Mouse (Mus musculus): ENCODE measurements around the gene Kif3b. TPM values are rescaled to one million over a fixed set of nuclear protein-coding genes. Genes with fewer than 3 reads are reported as not detected.
A peak's percentile ranks its signal among the peaks of the same experiment; 100 is the strongest.

Gene Kif3b
- polyA plus RNA-seq, 1 experiment: 20.3 TPM

DNA sequence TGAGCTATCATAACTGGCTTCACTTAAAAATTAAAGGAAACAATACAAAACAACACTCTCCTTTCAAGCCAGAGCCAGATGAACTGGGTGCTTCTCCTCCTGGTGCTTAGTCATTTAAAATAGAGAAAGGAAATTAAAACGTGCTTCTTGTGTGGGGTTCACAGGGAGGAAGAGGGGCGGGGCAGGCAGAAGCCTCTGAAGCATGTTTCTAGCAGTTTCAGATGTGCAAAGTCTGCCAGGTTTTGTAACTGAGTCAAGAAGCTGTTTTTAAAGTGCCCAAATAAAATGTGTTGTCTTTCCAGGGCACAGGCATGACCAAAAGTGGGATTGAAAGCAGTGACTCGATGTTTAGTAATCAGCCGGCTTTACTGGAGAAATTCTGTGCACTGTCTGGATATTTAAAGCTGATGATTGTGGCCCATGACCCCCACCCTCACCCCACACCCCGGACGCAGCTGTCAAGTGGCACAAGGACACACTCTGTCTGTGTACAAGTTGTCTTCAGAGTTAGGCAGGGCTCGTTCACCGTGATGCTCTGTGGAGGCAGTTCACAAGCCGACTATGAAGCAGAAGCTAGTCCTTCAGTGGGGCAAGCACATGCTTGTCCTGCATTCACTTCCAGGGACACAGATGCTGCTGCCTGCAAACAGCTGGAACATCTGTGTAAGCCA, 34.6 kb downstream of the Kif3b start:
- Histone ChIP-seq H3K27ac (ENCODE audit: insufficient read depth, low read length) (peak overlapping the region; percentile 12; the same call in 1 of the 2 replicates), H3K4me1 (ENCODE audit: control insufficient read depth, insufficient read depth, low read length) (peaks cover 2% of the 10 kb centered on the region; the same call in 1 of the 2 replicates), H3K4me3 (ENCODE audit: insufficient read depth, low read length) (no peak overlapping the region)
- TF ChIP-seq CTCF (IDR thresholded peaks at IDR 0.05; ENCODE audit: borderline replicate concordance, insufficient read depth, low read length): no peak
- TF ChIP-seq POLR2A (IDR thresholded peaks at IDR 0.05; ENCODE audit: low read depth, low read length): no peak

DNA sequence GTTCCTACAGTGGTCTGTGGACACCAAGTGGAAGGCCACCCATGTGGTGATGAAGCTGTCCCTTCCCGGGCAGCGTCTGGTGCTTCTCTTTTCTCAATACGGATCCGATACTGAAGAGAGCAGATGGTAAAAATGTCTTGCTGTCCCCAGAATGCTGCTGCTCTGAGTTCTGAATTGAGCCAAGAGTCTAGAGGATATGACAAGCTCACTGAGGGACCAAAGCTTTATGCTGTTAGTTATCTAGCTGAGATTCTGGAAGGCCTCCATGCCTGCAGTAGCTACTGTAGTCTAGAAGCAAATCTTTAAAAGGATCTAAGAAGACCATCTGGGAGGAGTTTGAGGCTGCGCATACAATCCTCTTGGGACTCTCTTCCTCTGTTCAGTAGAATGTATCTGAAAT, 41.1 kb downstream of the Kif3b start:
- Histone ChIP-seq H3K27ac (ENCODE audit: insufficient read depth, low read length) (no peak overlapping the region), H3K4me3 (ENCODE audit: insufficient read depth, low read length) (no peak overlapping the region), H3K4me1 (ENCODE audit: control insufficient read depth, insufficient read depth, low read length) (no peaks in the 10 kb centered on the region)
- no peak for TF ChIP-seq CTCF (IDR thresholded peaks at IDR 0.05; ENCODE audit: borderline replicate concordance, insufficient read depth, low read length)
- TF ChIP-seq POLR2A (IDR thresholded peaks at IDR 0.05; ENCODE audit: low read depth, low read length): no peak

DNA sequence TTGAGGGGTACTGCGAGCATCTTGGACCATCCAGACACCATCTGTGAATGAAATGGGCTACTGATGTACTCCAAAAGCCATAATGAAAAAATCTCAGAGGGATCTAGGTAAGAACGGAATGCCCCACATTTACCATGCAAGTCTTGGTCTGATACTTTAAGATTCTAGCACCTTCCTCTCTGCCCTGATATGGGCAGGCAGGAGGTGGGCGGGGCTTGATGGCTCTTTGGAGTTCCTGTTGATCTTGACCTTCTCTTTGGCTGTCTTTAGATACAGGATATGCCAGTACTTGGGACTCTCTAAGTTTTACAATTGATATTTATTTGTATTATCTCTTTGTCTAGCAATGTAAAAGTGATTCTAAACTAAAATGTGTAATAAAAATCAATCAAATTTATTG, 41.8 kb downstream of the Kif3b start:
- H3K27ac ChIP-seq (ENCODE audit: insufficient read depth, low read length): no peak overlapping the region
- H3K4me3 ChIP-seq (ENCODE audit: insufficient read depth, low read length): no peak overlapping the region
- peaks cover 6% of the 10 kb centered on the region for H3K4me1 ChIP-seq (ENCODE audit: control insufficient read depth, insufficient read depth, low read length)
- TF ChIP-seq CTCF (IDR thresholded peaks at IDR 0.05; ENCODE audit: borderline replicate concordance, insufficient read depth, low read length) (no peak), POLR2A (IDR thresholded peaks at IDR 0.05; ENCODE audit: low read depth, low read length) (no peak)

DNA sequence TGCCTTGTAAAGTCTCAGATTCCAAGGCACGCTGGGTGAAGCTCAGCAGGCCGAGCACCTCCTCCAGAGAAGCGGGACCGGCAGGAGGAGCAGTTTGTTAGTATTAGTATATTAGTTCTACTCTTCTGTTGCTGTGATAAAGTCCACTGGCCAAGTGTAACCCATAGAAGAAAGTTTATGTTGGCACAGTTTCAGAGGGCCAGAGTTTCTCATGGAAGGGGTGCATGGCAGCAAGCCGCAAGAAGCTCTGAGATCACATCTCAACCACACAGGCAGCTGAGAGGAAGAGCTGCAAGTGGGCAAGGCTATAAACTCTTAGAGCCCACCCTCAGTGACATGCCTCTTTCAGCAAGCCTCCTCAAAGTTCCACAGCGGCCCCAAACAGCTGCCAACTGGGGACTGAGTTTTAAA, 42.6 kb downstream of the Kif3b start:
- Histone ChIP-seq H3K4me3 (ENCODE audit: insufficient read depth, low read length) (no peak overlapping the region), H3K27ac (ENCODE audit: insufficient read depth, low read length) (no peak overlapping the region), H3K4me1 (ENCODE audit: control insufficient read depth, insufficient read depth, low read length) (peaks cover 9% of the 10 kb centered on the region)
- TF ChIP-seq CTCF (IDR thresholded peaks at IDR 0.05; ENCODE audit: borderline replicate concordance, insufficient read depth, low read length): no peak
- no peak for TF ChIP-seq POLR2A (IDR thresholded peaks at IDR 0.05; ENCODE audit: low read depth, low read length)

DNA sequence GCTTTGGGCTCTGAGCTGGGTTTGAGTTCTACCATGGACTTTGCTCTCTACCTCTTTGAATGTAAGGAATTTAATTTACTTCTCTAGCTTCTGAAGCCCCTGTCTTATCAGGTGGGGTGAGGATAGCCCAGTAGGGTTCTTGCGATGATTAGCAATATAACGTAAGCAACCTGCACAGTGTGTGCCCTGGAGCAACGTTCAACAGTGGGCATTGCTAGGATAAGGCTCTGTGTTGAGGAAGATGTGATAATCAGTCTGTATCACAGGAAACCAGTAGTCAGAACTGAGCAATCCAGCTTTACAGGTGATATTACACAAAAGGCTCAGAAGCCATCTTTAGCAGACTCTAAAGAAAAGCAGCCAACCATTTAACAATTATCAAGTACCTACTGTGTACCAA, 43.1 kb downstream of the Kif3b start:
- Histone ChIP-seq H3K4me3 (ENCODE audit: insufficient read depth, low read length) (no peak overlapping the region), H3K4me1 (ENCODE audit: control insufficient read depth, insufficient read depth, low read length) (peaks cover 9% of the 10 kb centered on the region), H3K27ac (ENCODE audit: insufficient read depth, low read length) (no peak overlapping the region)
- TF ChIP-seq POLR2A (IDR thresholded peaks at IDR 0.05; ENCODE audit: low read depth, low read length): no peak
- TF ChIP-seq CTCF (IDR thresholded peaks at IDR 0.05; ENCODE audit: borderline replicate concordance, insufficient read depth, low read length): no peak

DNA sequence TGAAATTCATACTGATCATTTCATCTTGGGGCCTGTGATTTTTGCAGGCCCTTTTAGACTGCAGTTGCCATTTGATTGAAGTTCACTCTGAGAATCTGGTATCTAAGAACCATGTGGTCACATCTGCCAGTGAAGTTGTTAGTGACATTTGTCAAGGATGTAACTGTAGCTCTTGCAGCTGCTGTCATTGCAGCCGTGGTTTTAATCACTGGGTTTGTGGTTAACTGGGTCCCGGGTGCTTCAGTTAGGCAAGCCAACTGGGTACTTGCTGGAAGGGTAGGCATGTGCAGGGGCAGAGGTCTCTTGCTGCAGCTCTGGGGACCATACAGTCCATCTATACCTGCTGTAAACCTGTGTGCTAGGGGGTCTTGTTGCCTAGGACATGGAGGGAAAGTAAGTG, 44.9 kb downstream of the Kif3b start:
- no peak for TF ChIP-seq POLR2A (IDR thresholded peaks at IDR 0.05; ENCODE audit: low read depth, low read length)
- no peak for TF ChIP-seq CTCF (IDR thresholded peaks at IDR 0.05; ENCODE audit: borderline replicate concordance, insufficient read depth, low read length)
- no peak overlapping the region for H3K4me3 ChIP-seq (ENCODE audit: insufficient read depth, low read length)
- H3K4me1 ChIP-seq (ENCODE audit: control insufficient read depth, insufficient read depth, low read length): peaks cover 9% of the 10 kb centered on the region
- H3K27ac ChIP-seq (ENCODE audit: insufficient read depth, low read length): no peak overlapping the region

DNA sequence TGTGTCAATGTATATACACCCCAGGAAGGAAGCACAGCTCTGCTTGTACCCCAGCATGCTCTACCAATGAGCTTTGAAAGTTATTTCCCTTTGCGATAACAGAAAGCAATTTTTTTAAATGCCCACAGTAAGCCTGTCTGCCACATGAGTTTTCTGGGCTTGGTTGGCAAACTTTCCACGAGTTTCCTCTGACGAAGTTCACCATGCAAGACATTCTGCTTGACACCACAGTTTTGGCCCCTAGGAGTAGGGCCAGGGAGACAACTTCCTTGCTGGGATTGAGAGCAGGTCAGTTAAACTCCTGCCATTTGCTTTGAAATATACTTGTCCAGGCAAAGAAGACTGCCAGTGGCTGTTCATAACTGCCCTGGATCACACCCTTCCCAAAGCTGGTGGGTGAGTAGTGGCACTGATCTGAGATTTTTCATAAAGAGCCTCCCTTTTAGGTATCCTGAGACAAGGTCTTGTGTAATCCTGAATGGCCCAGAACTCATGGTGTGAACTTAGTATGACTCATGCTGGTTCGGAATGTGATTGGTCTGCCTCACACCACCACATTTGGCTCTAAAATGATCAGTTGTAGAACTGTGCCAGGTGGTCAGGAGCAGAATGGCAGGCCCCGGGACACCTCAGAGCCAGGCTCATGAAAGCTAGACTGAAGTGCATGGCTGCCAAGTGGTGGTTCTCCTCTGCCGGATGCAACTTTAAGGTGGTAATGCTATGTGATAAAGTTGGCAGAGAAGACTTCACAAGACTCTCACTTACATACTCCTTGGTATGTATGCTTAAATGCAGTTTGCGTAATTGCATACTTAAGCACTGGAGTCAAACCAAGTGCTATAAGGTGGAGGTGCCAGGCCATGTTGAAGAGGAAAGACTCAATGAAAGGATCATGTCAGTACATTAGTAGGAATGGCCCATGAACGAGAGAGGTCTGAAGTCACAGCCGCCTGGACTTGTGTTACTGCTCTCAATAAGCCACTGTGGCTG, 47.4 kb downstream of the Kif3b start:
- no peak overlapping the region for H3K4me3 ChIP-seq (ENCODE audit: insufficient read depth, low read length)
- peaks cover 9% of the 10 kb centered on the region for H3K4me1 ChIP-seq (ENCODE audit: control insufficient read depth, insufficient read depth, low read length)
- peak overlapping the region; percentile 28 for H3K27ac ChIP-seq (ENCODE audit: insufficient read depth, low read length)
- TF ChIP-seq CTCF (IDR thresholded peaks at IDR 0.05; ENCODE audit: borderline replicate concordance, insufficient read depth, low read length) (no peak), POLR2A (IDR thresholded peaks at IDR 0.05; ENCODE audit: low read depth, low read length) (no peak)

DNA sequence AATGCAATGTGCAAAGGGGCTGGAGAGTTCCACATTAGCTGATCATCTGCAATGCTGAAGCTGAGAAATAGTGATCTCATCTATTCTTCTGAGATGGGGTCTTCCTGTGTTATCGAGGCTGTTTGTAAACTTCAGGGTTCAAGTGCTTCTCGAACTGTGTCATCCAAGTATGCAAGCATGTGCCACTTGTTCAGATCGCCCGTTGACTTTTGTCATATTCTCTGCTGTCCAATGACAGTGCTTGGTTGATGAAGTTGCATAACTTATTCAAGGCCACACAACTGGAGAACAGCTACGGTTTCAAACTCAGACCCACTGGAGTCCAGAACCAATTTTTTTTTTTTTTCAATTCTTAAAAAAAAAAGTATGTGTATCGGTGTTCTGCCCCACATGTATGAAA, 51.0 kb downstream of the Kif3b start:
- Histone ChIP-seq H3K4me3 (ENCODE audit: insufficient read depth, low read length) (no peak overlapping the region), H3K4me1 (ENCODE audit: control insufficient read depth, insufficient read depth, low read length) (peaks cover 9% of the 10 kb centered on the region), H3K27ac (ENCODE audit: insufficient read depth, low read length) (no peak overlapping the region)
- no peak for TF ChIP-seq CTCF (IDR thresholded peaks at IDR 0.05; ENCODE audit: borderline replicate concordance, insufficient read depth, low read length)
- TF ChIP-seq POLR2A (IDR thresholded peaks at IDR 0.05; ENCODE audit: low read depth, low read length): no peak

DNA sequence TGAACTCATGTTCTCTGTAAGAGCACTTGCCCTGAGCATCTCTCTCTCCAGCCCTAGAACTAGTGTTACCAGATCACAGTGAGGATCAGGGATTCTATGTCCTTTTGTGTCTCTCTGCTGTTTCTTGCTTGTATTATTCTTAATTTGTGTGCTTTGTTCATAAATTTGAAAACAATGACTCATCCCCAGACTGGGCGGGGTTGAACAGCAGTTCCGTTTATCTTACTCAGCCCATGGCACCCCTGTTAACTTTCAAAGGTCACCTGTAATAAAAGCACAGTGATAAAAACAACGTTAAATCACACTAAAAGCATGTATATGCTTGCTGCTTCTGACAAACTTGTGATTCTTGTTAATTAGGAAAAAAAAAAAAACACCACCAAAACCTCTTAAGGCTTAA, 51.4 kb downstream of the Kif3b start:
- TF ChIP-seq CTCF (IDR thresholded peaks at IDR 0.05; ENCODE audit: borderline replicate concordance, insufficient read depth, low read length) (no peak), POLR2A (IDR thresholded peaks at IDR 0.05; ENCODE audit: low read depth, low read length) (no peak)
- Histone ChIP-seq H3K4me3 (ENCODE audit: insufficient read depth, low read length) (no peak overlapping the region), H3K27ac (ENCODE audit: insufficient read depth, low read length) (no peak overlapping the region), H3K4me1 (ENCODE audit: control insufficient read depth, insufficient read depth, low read length) (peaks cover 6% of the 10 kb centered on the region)

DNA sequence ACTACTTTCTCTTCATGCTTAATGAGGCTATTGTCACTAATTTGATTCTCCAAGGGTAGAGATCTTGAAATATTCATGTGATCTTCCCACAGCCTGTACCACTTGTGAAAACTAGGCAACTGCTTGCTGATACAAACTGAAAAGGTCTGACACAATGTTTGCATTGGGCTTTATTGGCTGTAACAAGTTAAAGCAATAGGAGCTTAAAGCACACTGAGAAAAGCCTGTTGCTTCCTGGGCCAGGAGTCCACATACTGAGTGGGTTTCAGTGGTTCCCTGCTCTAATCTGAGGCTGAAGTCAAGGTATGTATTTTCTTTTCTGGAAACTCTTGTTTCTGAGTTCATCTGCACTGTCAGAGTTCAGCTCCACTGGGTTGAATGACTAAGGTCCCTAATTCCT, 52.0 kb downstream of the Kif3b start:
- peaks cover under 1% of the 10 kb centered on the region; the same call in 1 of the 2 replicates for H3K4me1 ChIP-seq (ENCODE audit: control insufficient read depth, insufficient read depth, low read length)
- TF ChIP-seq POLR2A (IDR thresholded peaks at IDR 0.05; ENCODE audit: low read depth, low read length): no peak
- TF ChIP-seq CTCF (IDR thresholded peaks at IDR 0.05; ENCODE audit: borderline replicate concordance, insufficient read depth, low read length): no peak
- no peak overlapping the region for H3K4me3 ChIP-seq (ENCODE audit: insufficient read depth, low read length)
- no peak overlapping the region for H3K27ac ChIP-seq (ENCODE audit: insufficient read depth, low read length)
